In the genomic region with DNA sequence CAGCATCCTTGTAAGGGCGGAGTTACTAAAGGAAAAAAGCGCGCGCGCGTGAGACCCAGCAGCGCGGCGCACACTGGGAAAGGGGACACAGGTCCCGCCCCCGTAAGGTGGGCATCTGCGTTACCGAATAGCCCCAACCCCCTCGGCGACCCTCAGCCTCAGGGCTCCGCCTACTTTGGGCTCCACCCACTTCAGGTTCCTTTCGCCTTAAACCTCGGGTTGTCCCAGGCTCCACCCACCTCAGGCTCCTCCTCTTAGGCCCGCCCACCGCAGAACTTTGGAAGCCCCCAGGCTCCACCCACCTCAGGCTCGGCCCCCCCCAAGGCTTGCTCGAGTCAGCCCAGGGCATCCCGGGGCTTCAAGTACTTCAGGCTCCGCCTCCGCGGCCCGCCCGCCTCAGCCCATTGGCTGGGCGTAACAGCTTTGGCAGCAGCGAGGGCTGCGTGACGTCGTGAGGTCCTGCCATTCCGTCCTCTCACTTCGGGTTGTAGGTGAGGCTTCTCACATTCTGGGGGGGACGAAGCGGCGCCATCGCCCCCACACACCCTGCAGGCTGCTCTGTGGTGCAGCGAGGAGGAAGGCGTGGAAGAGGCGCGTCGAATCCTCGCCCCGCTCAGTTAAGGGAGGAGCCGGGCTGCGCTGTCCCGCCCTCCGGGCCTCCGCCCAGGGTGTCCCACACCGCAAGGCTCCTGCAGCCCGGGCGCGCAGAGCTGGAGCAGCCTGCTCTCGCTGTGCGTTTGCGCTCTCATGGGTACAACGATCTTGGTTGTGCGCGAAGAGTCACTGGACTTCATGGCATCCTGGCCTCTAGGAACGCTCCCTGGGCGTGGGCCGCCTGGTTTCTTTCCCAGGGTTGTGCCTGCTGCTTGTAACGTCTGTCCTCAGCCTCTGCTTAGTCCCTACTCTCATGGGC, we compare ENCODE assay signal across 8 mouse cellular contexts. TPM values are rescaled to one million over a fixed set of nuclear protein-coding genes. Genes with fewer than 3 reads are reported as not detected.
DNase-seq lines count a peak whose midpoint lies in the region; ATAC-seq lines count a peak whose summit lies in the region.

No protein-coding gene starts in this region.

- WGBS in hindbrain, embryonic 14.5 days, result under 1% methylated on average over 61 of the region's 65 CpGs

- peak overlapping the region; percentile 74 for H3K4me3 ChIP-seq in hindbrain, embryonic 14.5 days (replicated peaks; ENCODE audit: low read length)

- no peaks in the 10 kb centered on the region for H3K27me3 ChIP-seq in hindbrain, embryonic 14.5 days (ENCODE audit: control insufficient read depth, insufficient read depth, low read length)

- peak overlapping the region; percentile 65 for H3K9ac ChIP-seq in hindbrain, embryonic 14.5 days

- peaks cover 4% of the 10 kb centered on the region; the same call in 1 of the 2 replicates for H3K9me3 ChIP-seq in hindbrain, embryonic 14.5 days (ENCODE audit: control insufficient read depth, low read length)

- H3K36me3 ChIP-seq in hindbrain, embryonic 14.5 days (replicated peaks; ENCODE audit: control insufficient read depth, insufficient read depth), result no peaks in the 10 kb centered on the region

- peak overlapping the region; percentile 70 for H3K27ac ChIP-seq in hindbrain, embryonic 14.5 days

- peak; percentile 99 for ATAC-seq in hindbrain, embryonic 14.5 days (ENCODE audit: low FRiP score)

- peaks cover 4% of the 10 kb centered on the region; the same call in 1 of the 2 replicates for H3K4me1 ChIP-seq in hindbrain, embryonic 14.5 days (replicated peaks; ENCODE audit: control insufficient read depth, insufficient read depth, low read length)

- DNase-seq in R1 (ENCODE audit: low read depth, low spot score), result peak; percentile 99
- DNase-seq in cerebellum, postnatal 25 days, result peak; percentile 93 to 96
- peak; percentile 78 to 86 for DNase-seq in frontal cortex, postnatal 25 days (ENCODE audit: low spot score in 2 of 2)
- peak; percentile 94 for DNase-seq in hindbrain, embryonic 14.5 days (ENCODE audit: low spot score)
- peak; percentile 92 to 93 for DNase-seq in layer of hippocampus, postnatal 36 days
- peak; percentile 99 for DNase-seq in lung, postnatal 36 days
- peak; percentile 99 for DNase-seq in retina, postnatal 1 day
- DNase-seq in urinary bladder, adult 18-20 months (ENCODE audit: low spot score in 2 of 2), result peak; percentile 96 to 97

- peak overlapping the region; percentile 93 for H3K4me2 ChIP-seq in hindbrain, embryonic 14.5 days (replicated peaks)

RNA-seq across cellular contexts. Expression of a gene that starts 44.6 kb away (rescaled TPM):
- 22.9 and 23.3 TPM in 2 replicates for polyA plus RNA-seq in hindbrain, embryonic 14.5 days (2014; fragmentation: Nextera tagmentation; extraction: Ambion mirVana)
- 10 to 100 TPM; 24.7 to 33.8 TPM for total RNA-seq in layer of hippocampus, postnatal 36 days (2021)

Comparison
In these comparisons a context has a peak if more than half of its experiments do, and no peak if none do; other contexts are left out.
1. Peak in every context shown above with its lines: DNase-seq, ATAC-seq, H3K4me3 ChIP-seq and H3K27ac ChIP-seq.